Mouse (Mus musculus): ENCODE results near the gene Nr2c2.

Nr2c2 gene

DNA sequence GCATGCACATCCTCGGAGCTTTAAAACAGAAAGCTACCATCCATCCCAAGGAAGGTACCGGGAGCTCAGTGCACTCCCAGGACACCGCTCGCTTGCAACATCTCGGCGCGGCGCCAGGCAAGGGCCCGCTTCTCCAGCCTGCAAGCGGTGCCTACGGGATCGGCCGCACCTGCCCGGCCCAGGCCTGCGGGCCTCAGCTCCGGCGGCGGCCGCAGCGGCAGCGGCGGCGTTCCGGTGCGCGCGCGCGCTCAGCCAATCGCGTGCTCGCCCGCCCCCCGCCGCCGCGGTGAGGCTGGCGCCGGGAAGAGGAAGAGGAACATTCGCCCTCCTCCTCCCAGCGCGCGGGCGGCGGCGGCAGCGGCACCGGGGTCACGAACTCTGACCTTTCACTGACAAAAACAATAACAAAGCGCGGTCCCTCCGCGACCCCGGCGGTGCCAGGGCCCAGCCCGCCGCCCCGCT is at the start of gene Nr2c2:
Nr2c2 (plus strand) TSS at position 261 of the 462 bp plus-strand sequence.
- peaks cover 40% of the 10 kb centered on the region for H3K4me1 ChIP-seq (replicated peaks; ENCODE audit: low read depth, low read length)
- no peaks in the 10 kb centered on the region for H3K27me3 ChIP-seq (ENCODE audit: insufficient read depth, low read length)
- peak within 1 kb of the TSS; percentile 89 for H3K4me3 ChIP-seq (replicated peaks; ENCODE audit: low read length)
- H3K36me3 ChIP-seq (ENCODE audit: insufficient read depth, low read length), result no peaks in the 10 kb centered on the region
- H3K9me3 ChIP-seq (ENCODE audit: low read length), result no peaks in the 10 kb centered on the region
- no peak for TF ChIP-seq NANOG (IDR thresholded peaks at IDR 0.05; ENCODE audit: borderline replicate concordance, low read length)
- no peak for TF ChIP-seq POU5F1 (IDR thresholded peaks at IDR 0.05; ENCODE audit: borderline replicate concordance, low read length)
- no peak for TF ChIP-seq CTCF (conservative IDR thresholded peaks at IDR 0.05; ENCODE audit: low read length)

- H3K4me1 ChIP-seq (replicated peaks; ENCODE audit: low read depth, low read length), result no peaks in the 10 kb centered on the region
- no peak overlapping the region for H3K4me3 ChIP-seq (replicated peaks; ENCODE audit: low read length)
- no peaks in the 10 kb centered on the region for H3K27me3 ChIP-seq (ENCODE audit: insufficient read depth, low read length)
- no peaks in the 10 kb centered on the region for H3K9me3 ChIP-seq (ENCODE audit: low read length)
- H3K36me3 ChIP-seq (ENCODE audit: insufficient read depth, low read length), result no peaks in the 10 kb centered on the region
- no peak for TF ChIP-seq CTCF (conservative IDR thresholded peaks at IDR 0.05; ENCODE audit: low read length)
- TF ChIP-seq POU5F1 (IDR thresholded peaks at IDR 0.05; ENCODE audit: borderline replicate concordance, low read length), result no peak
- TF ChIP-seq NANOG (IDR thresholded peaks at IDR 0.05; ENCODE audit: borderline replicate concordance, low read length), result no peak
Measured at GRCm38 (mm10) chr6:92042055-92042454, 49.1 kb upstream of the Nr2c2 start.

DNA sequence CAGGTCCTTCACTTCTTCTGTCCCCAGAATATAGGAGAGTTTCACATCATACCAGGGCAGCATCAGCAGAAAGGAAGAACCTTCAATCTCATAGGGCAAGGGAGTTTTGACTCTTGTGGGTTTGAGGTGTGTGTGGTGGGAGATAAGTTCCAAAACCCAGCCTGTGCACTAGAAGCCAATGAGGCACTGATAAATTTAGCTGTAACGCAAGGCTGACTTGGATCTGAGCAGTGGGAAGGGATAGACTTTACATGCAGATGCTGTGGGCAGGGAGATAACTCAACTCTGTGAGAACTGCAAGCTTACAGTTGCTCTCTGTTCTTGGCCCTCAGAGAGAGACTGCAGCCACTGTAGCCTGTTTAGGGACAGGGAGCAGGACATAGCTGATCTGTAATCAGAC is 48.3 kb upstream of the Nr2c2 start:
- TF ChIP-seq CTCF (conservative IDR thresholded peaks at IDR 0.05; ENCODE audit: low read length), result no peak
- TF ChIP-seq NANOG (IDR thresholded peaks at IDR 0.05; ENCODE audit: borderline replicate concordance, low read length), result no peak
- TF ChIP-seq POU5F1 (IDR thresholded peaks at IDR 0.05; ENCODE audit: borderline replicate concordance, low read length), result no peak
- no peaks in the 10 kb centered on the region for H3K9me3 ChIP-seq (ENCODE audit: low read length)
- H3K27me3 ChIP-seq (ENCODE audit: insufficient read depth, low read length), result no peaks in the 10 kb centered on the region
- H3K36me3 ChIP-seq (ENCODE audit: insufficient read depth, low read length), result no peaks in the 10 kb centered on the region
- H3K4me3 ChIP-seq (replicated peaks; ENCODE audit: low read length), result no peak overlapping the region
- no peaks in the 10 kb centered on the region for H3K4me1 ChIP-seq (replicated peaks; ENCODE audit: low read depth, low read length)

- H3K4me3 ChIP-seq (replicated peaks; ENCODE audit: low read length), result no peak overlapping the region
- peaks cover 3% of the 10 kb centered on the region for H3K9me3 ChIP-seq (ENCODE audit: low read length)
- H3K4me1 ChIP-seq (replicated peaks; ENCODE audit: low read depth, low read length), result no peaks in the 10 kb centered on the region
- H3K36me3 ChIP-seq (ENCODE audit: insufficient read depth, low read length), result no peaks in the 10 kb centered on the region
- TF ChIP-seq CTCF (conservative IDR thresholded peaks at IDR 0.05; ENCODE audit: low read length) (peak; percentile 47), POU5F1 (IDR thresholded peaks at IDR 0.05; ENCODE audit: borderline replicate concordance, low read length) (no peak)
- no peaks in the 10 kb centered on the region for H3K27me3 ChIP-seq (ENCODE audit: insufficient read depth, low read length)
Measured at GRCm38 (mm10) chr6:92057768-92058167, 33.4 kb upstream of the Nr2c2 start.

- H3K36me3 ChIP-seq (ENCODE audit: insufficient read depth, low read length), result no peaks in the 10 kb centered on the region
- H3K27me3 ChIP-seq (ENCODE audit: insufficient read depth, low read length), result no peaks in the 10 kb centered on the region
- H3K9me3 ChIP-seq (ENCODE audit: low read length), result no peaks in the 10 kb centered on the region
- no peaks in the 10 kb centered on the region for H3K4me1 ChIP-seq (replicated peaks; ENCODE audit: low read depth, low read length)
- no peak overlapping the region for H3K4me3 ChIP-seq (replicated peaks; ENCODE audit: low read length)
- no peak for TF ChIP-seq POU5F1 (IDR thresholded peaks at IDR 0.05; ENCODE audit: borderline replicate concordance, low read length)
- no peak for TF ChIP-seq NANOG (IDR thresholded peaks at IDR 0.05; ENCODE audit: borderline replicate concordance, low read length)
Measured at GRCm38 (mm10) chr6:92061725-92062124, 29.5 kb upstream of the Nr2c2 start.

DNA sequence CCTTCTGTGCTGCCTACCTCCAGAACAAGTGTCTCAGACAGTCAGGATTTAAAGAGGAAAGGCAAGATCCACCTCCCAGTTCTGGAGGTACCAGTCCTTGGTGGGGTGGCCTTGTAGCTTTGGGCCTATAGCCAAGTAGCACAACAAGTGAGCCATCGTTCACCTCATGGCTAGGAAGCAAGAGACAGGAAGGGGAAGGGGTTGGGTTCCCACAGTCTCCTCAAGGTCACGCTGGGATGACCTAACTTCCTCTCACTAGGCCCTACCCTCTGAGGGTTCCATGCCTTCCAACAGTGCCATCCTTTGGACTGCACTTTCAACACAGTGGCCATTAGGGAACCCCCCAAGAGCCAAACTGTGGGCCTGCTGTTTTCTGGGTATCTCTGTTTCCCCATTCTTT is 27.7 kb upstream of the Nr2c2 start:
- peaks cover 10% of the 10 kb centered on the region for H3K4me1 ChIP-seq (replicated peaks; ENCODE audit: low read depth, low read length)
- H3K27me3 ChIP-seq (ENCODE audit: insufficient read depth, low read length), result no peaks in the 10 kb centered on the region
- H3K4me3 ChIP-seq (replicated peaks; ENCODE audit: low read length), result no peak overlapping the region
- no peaks in the 10 kb centered on the region for H3K36me3 ChIP-seq (ENCODE audit: insufficient read depth, low read length)
- no peaks in the 10 kb centered on the region for H3K9me3 ChIP-seq (ENCODE audit: low read length)
- TF ChIP-seq NANOG (IDR thresholded peaks at IDR 0.05; ENCODE audit: borderline replicate concordance, low read length) (no peak), POU5F1 (IDR thresholded peaks at IDR 0.05; ENCODE audit: borderline replicate concordance, low read length) (no peak), CTCF (conservative IDR thresholded peaks at IDR 0.05; ENCODE audit: low read length) (no peak)

GRCm38 (mm10) chr6:92064101-92064500 is 27.1 kb upstream of the Nr2c2 start:
- no peaks in the 10 kb centered on the region for H3K36me3 ChIP-seq (ENCODE audit: insufficient read depth, low read length)

DNA sequence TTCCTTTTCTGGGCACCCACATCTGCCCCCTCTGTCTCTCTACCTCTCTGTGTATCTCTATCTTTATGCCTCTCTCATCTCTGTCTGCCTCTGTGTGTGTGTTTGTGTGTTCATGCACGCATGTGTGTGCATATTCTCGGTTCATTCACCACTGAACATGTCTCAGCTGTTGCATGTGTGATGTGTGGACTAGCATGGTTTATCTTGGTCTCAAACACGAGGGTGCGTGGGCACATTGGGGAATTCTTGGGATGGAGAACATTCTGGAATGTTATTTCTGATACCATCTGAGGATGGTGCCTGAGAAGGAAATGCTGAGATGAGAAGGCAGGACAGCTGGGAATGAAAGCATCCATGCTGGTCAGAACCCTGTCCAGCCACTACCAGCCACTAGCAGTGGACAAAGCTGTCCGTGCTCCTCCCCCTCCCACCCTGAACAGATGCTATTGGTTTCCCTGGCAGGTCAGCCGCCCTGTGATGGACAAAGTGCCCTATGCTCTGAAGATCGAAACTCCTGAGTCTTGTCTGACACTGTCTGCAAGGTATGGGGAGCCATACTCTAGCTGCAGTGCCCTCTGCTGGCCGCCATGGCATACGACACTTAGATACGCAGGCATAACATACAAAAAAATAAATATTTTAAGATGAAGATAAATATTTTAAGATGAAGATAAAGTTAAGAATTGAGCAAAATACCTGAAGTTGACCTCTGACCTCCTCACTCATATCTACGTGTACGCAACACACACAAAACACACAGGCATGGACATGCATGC is 25.3 kb upstream of the Nr2c2 start:
- no peaks in the 10 kb centered on the region for H3K9me3 ChIP-seq (ENCODE audit: low read length)
- TF ChIP-seq NANOG (IDR thresholded peaks at IDR 0.05; ENCODE audit: borderline replicate concordance, low read length) (no peak), CTCF (conservative IDR thresholded peaks at IDR 0.05; ENCODE audit: low read length) (peak; percentile 57), POU5F1 (IDR thresholded peaks at IDR 0.05; ENCODE audit: borderline replicate concordance, low read length) (no peak)
- H3K4me3 ChIP-seq (replicated peaks; ENCODE audit: low read length), result no peak overlapping the region
- no peaks in the 10 kb centered on the region for H3K27me3 ChIP-seq (ENCODE audit: insufficient read depth, low read length)
- no peaks in the 10 kb centered on the region for H3K36me3 ChIP-seq (ENCODE audit: insufficient read depth, low read length)
- H3K4me1 ChIP-seq (replicated peaks; ENCODE audit: low read depth, low read length), result peaks cover 10% of the 10 kb centered on the region

More at GRCm38 (mm10) chr6:92064101-92064500, 27.1 kb upstream of the Nr2c2 start:
- Histone ChIP-seq H3K9me3 (ENCODE audit: low read length) (no peaks in the 10 kb centered on the region), H3K4me1 (replicated peaks; ENCODE audit: low read depth, low read length) (peaks cover 10% of the 10 kb centered on the region), H3K27me3 (ENCODE audit: insufficient read depth, low read length) (no peaks in the 10 kb centered on the region), H3K4me3 (replicated peaks; ENCODE audit: low read length) (no peak overlapping the region)
- TF ChIP-seq CTCF (conservative IDR thresholded peaks at IDR 0.05; ENCODE audit: low read length) (no peak), NANOG (IDR thresholded peaks at IDR 0.05; ENCODE audit: borderline replicate concordance, low read length) (no peak), POU5F1 (IDR thresholded peaks at IDR 0.05; ENCODE audit: borderline replicate concordance, low read length) (no peak)
